Mouse (Mus musculus) G1E (cell line): ENCODE measurements at regions not wholly inside any gene's neighbourhood (a gene's known extent, or its start where the extent isn't known, plus 50 kb on each side); places are given as distances from the start of the nearest gene placed in this dataset.

ENCODE experiments used
- CTCF ChIP-seq: IDR thresholded peaks from 2 replicates; pipeline ENCODE4 v1.5.1; 2012; ENCODE audit warnings: low read depth, low read length, inconsistent platforms, mixed read lengths
- GATA2 ChIP-seq: IDR thresholded peaks from 2 replicates; pipeline ENCODE4 v1.6.1; 2012; ENCODE audit warnings: low read depth, low read length, inconsistent platforms, borderline replicate concordance
- POLR2AphosphoS5 ChIP-seq: IDR thresholded peaks from 2 replicates; pipeline ENCODE4 v1.6.1; 2012; ENCODE audit warnings: low read depth, low read length, inconsistent platforms; ENCODE audit not compliant: insufficient replicate concordance
- TAL1 ChIP-seq: conservative IDR thresholded peaks from 2 replicates; pipeline ENCODE4 v1.6.1; 2012; ENCODE audit warnings: low read depth, low read length, inconsistent platforms, mixed read lengths

DNA sequence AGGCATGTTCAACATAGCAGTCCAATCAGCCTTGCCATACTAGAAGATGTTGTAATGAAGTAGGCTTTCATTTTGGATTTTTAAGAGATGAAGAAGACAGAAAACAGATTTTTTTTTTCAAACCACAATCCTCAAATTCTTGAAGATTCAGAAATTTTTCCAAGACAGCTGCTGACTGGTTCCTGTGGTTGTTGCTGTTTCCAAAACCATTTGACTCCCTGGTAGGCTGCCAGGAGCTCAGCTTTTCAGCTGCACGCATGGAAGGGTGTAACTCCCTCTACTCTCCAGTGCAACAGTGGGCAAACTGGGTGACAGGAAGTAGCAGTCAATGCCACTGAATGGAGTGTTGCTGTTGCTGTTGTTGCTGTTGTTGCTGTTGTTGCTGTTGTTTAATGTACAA is 72.4 kb upstream of the Tsc22d2 start:
- no peak for TF ChIP-seq CTCF
- TF ChIP-seq TAL1 = no peak
- TF ChIP-seq POLR2AphosphoS5 = no peak
- TF ChIP-seq GATA2 = no peak
